Mouse (Mus musculus): Measurements from ENCODE around the gene Bcat2. TPM values are rescaled to one million over a fixed set of nuclear protein-coding genes. Genes with fewer than 3 reads are reported as not detected.

Bcat2 gene
- total RNA-seq, 2 experiments from 2014 or later, result 50.0 to 81.0 TPM

- no peak for ATAC-seq (replicated peaks; ENCODE audit: low FRiP score, low TSS enrichment, poor library complexity, severe bottlenecking)
Observed at GRCm38 (mm10) chr7:45618316-45618715, 48.4 kb downstream of the Bcat2 start.

- ATAC-seq (replicated peaks; ENCODE audit: low FRiP score, low TSS enrichment, poor library complexity, severe bottlenecking), result no peak
Observed at GRCm38 (mm10) chr7:45619592-45619991, 49.6 kb downstream of the Bcat2 start.

GRCm38 (mm10) chr7:45621443-45621842, 51.5 kb downstream of the Bcat2 start, which contains the start of gene Izumo1:
Gene Izumo1, plus strand, starts transcription at chr7:45621811.
- no peak for ATAC-seq (replicated peaks; ENCODE audit: low FRiP score, low TSS enrichment, poor library complexity, severe bottlenecking)

- ATAC-seq (replicated peaks; ENCODE audit: low FRiP score, low TSS enrichment, poor library complexity, severe bottlenecking), result peak; percentile 68; the same call in 1 of the 2 replicates
Observed at GRCm38 (mm10) chr7:45623507-45623906, 53.6 kb downstream of the Bcat2 start.

GRCm38 (mm10) chr7:45624718-45625117, 54.8 kb downstream of the Bcat2 start:
- ATAC-seq (replicated peaks; ENCODE audit: low FRiP score, low TSS enrichment, poor library complexity, severe bottlenecking), result no peak

GRCm38 (mm10) chr7:45625481-45625880, 55.5 kb downstream of the Bcat2 start:
- no peak for ATAC-seq (replicated peaks; ENCODE audit: low FRiP score, low TSS enrichment, poor library complexity, severe bottlenecking)

GRCm38 (mm10) chr7:45626571-45627076, 56.7 kb downstream of the Bcat2 start:
- no peak for ATAC-seq (replicated peaks; ENCODE audit: low FRiP score, low TSS enrichment, poor library complexity, severe bottlenecking)

GRCm38 (mm10) chr7:45627261-45627660, 57.3 kb downstream of the Bcat2 start, which contains the start of gene Rasip1:
Gene Rasip1, plus strand, starts transcription at chr7:45627488.
- no peak for ATAC-seq (replicated peaks; ENCODE audit: low FRiP score, low TSS enrichment, poor library complexity, severe bottlenecking)

- peak; percentile 69 for ATAC-seq (replicated peaks; ENCODE audit: low FRiP score, low TSS enrichment, poor library complexity, severe bottlenecking)
Observed at GRCm38 (mm10) chr7:45628364-45629294, 58.7 kb downstream of the Bcat2 start.

GRCm38 (mm10) chr7:45630064-45630907, 60.3 kb downstream of the Bcat2 start:
- ATAC-seq (replicated peaks; ENCODE audit: low FRiP score, low TSS enrichment, poor library complexity, severe bottlenecking), result no peak

- no peak for ATAC-seq (replicated peaks; ENCODE audit: low FRiP score, low TSS enrichment, poor library complexity, severe bottlenecking)
Observed at GRCm38 (mm10) chr7:45632499-45632898, 62.5 kb downstream of the Bcat2 start.

- no peak for ATAC-seq (replicated peaks; ENCODE audit: low FRiP score, low TSS enrichment, poor library complexity, severe bottlenecking)
Observed at GRCm38 (mm10) chr7:45634946-45635681, 65.2 kb downstream of the Bcat2 start.

- ATAC-seq (replicated peaks; ENCODE audit: low FRiP score, low TSS enrichment, poor library complexity, severe bottlenecking), result no peak
Observed at GRCm38 (mm10) chr7:45635711-45636688, 66.0 kb downstream of the Bcat2 start.

- ATAC-seq (replicated peaks; ENCODE audit: low FRiP score, low TSS enrichment, poor library complexity, severe bottlenecking), result no peak
Observed at GRCm38 (mm10) chr7:45637710-45638109, 67.8 kb downstream of the Bcat2 start.

- no peak for ATAC-seq (replicated peaks; ENCODE audit: low FRiP score, low TSS enrichment, poor library complexity, severe bottlenecking)
Observed at GRCm38 (mm10) chr7:45638623-45639401, 68.9 kb downstream of the Bcat2 start.
